Mouse (Mus musculus) liver (tissue): ENCODE results near the gene Barhl1.

Experiments
- DNase-seq: peaks from one replicate; pipeline ENCODE4 v3.0.0-alpha.2; 2020; ENCODE audit warnings: mixed read lengths

The Barhl1 gene

DNA sequence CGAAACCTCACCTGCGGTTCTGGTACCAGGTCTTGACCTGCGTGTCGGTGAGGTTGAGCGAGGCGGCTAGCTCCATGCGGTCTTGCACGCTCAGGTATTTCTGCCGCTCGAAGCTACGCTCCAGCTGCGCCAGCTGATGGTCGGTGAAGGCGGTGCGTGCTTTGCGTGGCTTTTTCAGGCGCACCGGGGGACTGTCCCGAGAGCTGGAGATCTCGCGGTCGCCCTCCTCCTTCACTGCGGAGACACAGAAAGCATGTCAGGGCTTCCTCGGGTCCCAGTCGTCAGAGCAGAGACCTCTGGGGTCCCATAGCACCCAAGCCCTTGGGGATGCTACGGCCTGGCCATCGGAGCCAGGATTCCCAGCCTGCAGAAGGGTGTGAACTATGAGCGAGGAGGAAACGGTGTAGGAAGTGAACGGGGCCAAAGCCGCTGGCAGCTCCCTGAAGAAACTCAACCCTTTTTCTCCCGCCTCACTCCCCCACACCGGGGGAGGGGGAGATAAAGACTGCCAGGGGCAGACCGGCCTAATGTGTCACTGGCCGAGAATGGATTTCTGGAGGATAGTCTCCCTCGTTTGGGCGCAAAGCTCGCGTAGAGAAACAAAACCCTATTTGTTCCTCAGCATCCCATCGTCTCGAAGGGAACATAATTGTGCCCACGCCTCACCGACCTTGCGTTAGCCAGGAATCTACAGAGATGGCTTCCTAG is 5.0 kb downstream of the Barhl1 start:
- no peak for DNase-seq

GRCm38 (mm10) chr2:28910877-28911276 is 5.6 kb downstream of the Barhl1 start:
- no peak for DNase-seq

- no peak for DNase-seq
Observed at GRCm38 (mm10) chr2:28909818-28910710, 6.4 kb downstream of the Barhl1 start.

- no peak for DNase-seq
Observed at GRCm38 (mm10) chr2:28909186-28909817, 7.2 kb downstream of the Barhl1 start.

DNA sequence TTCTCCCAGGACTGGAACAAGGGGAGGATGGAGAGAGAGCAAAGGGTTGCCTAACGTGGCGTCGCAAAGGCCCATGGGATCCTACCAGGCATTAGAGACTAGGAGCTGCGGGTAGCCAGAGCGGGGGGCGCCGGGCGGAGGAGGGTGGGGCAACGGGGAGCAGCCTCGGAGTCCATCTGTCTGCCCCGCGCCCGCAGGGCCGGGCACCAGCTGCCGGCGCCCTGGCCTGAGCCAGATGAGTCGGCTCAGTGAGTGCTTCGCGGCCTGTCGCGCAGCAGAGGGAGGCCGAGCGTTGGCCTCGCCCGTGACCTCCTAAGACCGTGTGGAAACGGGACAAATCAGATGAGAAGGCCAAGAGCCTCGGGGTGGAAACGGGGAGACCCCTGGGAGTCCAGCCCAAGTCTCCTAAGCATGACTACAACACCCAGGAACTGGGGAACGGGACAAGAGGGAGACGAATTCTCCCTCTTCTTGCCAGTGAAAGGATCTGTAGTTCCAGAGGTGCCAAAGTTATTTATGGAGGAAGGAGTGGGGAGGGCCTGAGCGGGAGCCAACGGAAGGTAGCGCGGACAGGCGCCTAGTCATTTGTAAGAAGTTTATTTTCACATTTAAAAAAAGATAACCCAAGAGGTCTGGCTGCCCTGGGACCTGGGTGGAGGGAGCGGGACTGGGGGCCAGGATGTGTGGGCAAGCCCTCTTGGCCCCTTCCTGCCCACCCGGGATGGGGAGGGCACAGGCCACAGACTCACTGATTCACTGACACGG is 7.9 kb downstream of the Barhl1 start:
- DNase-seq: no peak

- DNase-seq: no peak
Observed at GRCm38 (mm10) chr2:28907691-28908388, 8.6 kb downstream of the Barhl1 start.

DNA sequence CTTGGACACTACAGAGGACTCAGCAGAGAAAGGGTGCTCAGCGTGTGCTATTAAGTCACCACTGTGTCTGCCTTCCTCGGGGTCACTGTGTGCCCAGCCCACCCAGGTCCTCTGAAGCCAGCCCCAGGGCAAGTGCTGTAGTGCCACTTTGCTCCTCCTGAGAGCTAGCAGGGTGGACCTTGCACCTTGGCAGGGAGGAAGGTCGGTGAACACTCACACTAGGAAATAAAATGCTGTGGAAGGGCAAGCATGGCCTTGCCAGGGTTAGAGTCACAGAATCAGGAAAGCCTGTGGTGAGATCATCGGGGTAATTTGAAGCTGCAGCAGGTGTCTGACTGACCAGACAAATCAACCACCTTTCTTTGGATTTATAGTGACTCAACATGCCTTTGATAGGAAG is 10.9 kb downstream of the Barhl1 start:
- DNase-seq: no peak

DNA sequence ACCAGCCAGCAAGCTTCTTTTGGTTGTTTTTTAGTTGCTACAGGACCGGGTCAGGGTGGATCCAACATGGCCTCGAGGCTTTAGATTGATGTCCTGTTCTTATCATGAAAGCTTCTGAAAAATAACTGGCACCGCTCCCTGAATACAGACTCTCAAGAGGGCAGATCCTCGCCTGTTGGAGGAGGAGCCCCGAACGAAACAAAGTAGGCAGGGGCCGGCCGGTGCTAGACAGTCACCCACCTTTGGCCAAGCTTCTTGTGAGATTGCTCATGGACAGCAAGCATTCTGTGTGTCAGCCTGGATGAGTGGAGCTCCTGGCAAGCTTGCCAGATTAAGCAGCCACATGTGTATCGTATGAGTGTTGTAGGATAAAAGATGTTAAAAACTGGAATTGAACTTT is 11.7 kb downstream of the Barhl1 start:
- DNase-seq: no peak

GRCm38 (mm10) chr2:28903871-28904270 is 12.6 kb downstream of the Barhl1 start:
- no peak for DNase-seq

DNA sequence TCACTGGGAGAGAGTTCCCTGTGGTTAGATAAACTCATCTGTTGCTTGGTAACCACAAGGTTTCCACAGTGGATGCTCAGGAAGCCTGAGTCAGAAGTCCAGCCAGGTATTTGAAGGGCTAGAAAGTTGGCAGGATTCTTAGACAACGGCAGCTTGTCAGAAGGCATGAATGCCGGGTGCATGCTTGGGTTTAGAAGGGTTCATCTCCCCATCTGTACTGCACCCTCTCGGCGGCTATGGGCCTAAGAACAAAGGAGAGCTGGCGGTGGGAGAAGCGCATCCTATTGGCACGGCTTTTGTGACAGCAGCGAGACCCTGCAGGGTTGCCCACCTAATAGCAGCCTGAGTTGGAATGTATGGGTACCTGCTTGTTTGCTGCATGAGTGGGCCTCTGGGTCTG is 14.2 kb downstream of the Barhl1 start:
- DNase-seq: no peak

- no peak for DNase-seq
Observed at GRCm38 (mm10) chr2:28897340-28897899, 19.0 kb downstream of the Barhl1 start.

GRCm38 (mm10) chr2:28895876-28896275 is 20.6 kb downstream of the Barhl1 start:
- no peak for DNase-seq

GRCm38 (mm10) chr2:28893526-28893925 is 22.9 kb downstream of the Barhl1 start:
- no peak for DNase-seq

DNA sequence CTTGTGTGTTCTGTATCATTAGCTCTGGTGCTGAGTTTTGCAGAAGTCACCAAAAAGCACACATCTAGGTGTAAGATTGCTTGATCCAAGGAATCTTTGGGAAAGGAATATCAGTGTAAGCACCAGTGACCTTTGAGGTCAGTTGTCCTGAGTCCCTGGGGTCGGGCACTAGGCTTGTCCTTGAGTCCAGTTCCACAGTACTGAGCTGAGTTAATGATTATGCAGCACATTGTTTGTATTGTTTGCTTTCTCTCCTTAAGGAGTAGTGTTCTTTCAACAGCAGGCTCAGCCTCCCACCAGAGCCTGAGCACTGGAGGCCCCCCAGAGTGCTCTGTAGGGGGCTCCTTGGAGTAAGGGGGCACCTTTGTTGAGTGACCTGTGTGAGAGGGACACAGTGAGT is 23.7 kb downstream of the Barhl1 start:
- DNase-seq: no peak

DNA sequence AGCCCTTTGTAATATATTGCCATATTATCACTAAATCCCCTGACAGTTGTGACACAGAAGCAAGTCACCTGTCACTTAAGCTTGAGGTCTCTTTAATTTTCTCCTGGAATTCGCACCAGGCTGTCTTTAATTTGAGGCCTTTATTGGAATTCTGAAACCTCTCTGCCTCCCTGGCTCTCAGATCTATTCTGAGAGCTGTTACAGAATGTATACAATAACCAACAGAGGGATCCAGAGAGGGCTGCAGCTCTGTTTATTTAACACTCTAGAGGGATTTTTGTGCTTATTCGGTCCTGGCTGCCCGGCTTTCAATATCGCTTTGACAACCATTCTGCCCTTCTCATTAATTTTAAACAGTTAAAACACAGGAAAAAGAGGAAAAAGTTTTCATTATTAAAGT is 31.6 kb downstream of the Barhl1 start:
- DNase-seq: no peak

GRCm38 (mm10) chr2:28882826-28883485 is 33.5 kb downstream of the Barhl1 start:
- no peak for DNase-seq

GRCm38 (mm10) chr2:28882047-28882446 is 34.4 kb downstream of the Barhl1 start:
- no peak for DNase-seq

DNA sequence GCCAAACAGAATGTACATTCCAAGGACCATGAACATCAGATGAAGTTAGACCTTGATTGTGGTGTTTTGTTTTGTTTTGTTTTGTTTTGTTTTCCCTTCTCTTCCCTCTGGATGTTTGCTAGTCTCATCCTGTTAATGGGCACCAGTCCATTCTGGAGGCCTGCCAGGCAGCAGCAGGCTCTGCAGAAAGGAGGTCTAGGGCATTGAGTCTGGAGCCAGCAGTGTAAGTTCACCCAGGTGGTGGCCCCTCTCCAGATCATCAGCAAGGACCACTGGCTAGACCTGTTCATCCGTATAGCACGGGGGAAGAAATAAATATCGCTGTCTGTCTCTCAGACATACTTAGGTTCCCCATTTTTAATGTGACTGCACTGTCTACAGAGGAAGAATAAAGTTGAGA is 35.2 kb downstream of the Barhl1 start:
- no peak for DNase-seq

GRCm38 (mm10) chr2:28875554-28875953 is 40.9 kb downstream of the Barhl1 start:
- DNase-seq: no peak

DNA sequence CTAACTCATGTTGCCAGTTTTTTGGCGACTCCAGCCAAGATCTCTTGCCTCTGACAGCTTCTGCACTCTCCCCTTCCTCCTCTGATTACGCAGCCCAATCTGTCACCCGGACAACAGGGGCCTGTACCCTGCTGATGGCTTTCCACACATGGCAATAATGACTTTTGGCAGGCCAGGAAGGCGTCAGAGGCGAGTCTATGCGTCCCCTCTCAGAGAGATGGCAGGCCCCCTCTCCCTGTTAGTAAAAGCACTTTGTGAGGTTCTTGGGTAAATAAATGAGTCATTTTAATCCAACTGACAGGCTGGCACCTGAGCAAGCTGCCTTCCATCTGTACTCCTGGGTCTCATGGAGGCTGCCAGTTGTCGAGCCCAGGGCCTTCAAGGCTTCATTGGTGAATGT is 49.0 kb downstream of the Barhl1 start:
- DNase-seq: no peak

GRCm38 (mm10) chr2:28863857-28864256 is 52.6 kb downstream of the Barhl1 start:
- DNase-seq: no peak
